Mouse (Mus musculus): ENCODE results near the gene Svs3b.
"Not testable (repeated sequence)": the region's sequence is repeated elsewhere in the genome, so short reads cannot be mapped to it uniquely, and the experiment has no call there.

DNA sequence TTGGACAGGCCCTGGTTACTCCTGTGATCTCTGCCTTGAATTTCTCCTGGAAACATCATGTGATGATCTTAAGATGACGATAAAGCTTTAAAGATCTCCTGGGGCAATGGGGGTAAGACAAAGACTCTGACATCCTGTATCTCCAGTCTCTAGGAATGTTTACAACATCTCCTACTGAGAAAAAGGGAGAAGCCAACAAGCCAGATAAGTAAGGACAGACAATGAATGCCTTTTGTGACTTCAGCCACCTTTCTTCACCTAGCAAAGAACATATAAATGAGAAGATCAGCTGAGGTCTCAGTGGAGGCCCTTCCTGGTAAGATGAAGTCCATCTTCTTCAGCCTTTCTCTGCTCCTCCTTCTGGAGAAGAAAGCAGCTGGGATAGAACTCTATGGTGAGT lies 32.5 kb upstream of the Svs3b start, which contains the start of gene Svs3a:
- not testable (repeated sequence) for TF ChIP-seq CTCF (IDR thresholded peaks at IDR 0.05; ENCODE audit: insufficient read depth, low read length); POLR2A (IDR thresholded peaks at IDR 0.05; ENCODE audit: borderline replicate concordance, extremely low read depth, low read depth, low read length)

All from lung, adult 2 months (tissue).